Mouse (Mus musculus) liver, embryonic 14.5 days (tissue): ENCODE data around the gene Ppip5k1. TPM values are rescaled to one million over a fixed set of nuclear protein-coding genes. Genes with fewer than 3 reads are reported as not detected.

Experiments used
- ATAC-seq: fragments of 200-750 bp; cut with Nextera tagmentation; 2 replicates; pipeline ENCODE4 v1.8.0; 2017; ENCODE audit warnings: moderate number of reproducible peaks, mild to moderate bottlenecking, moderate library complexity; ENCODE audit not compliant: insufficient read depth
- DNase-seq, 3 experiments: peaks; one replicate each; pipeline ENCODE4 v3.0.0-alpha.2; 2012 to 2013; ENCODE audit warnings: low read depth in 3 of 3, low spot score in 3 of 3
- H3K27ac ChIP-seq: fragments of 300-500 bp; sonication (generic); 2 replicates; pipeline ENCODE4 v1.5.1; 2014; ENCODE audit warnings: moderate library complexity, mild to moderate bottlenecking, control low read depth, inconsistent platforms
- H3K27me3 ChIP-seq: fragments of 300-500 bp; sonication (generic); 2 replicates; pipeline ENCODE4 v1.6.1; 2014; ENCODE audit warnings: mild to moderate bottlenecking, low read length, moderate library complexity; ENCODE audit not compliant: control insufficient read depth, insufficient read depth
- H3K36me3 ChIP-seq: fragments of 300-500 bp; sonication (generic); replicated peaks from 2 replicates; pipeline ENCODE4 v1.6.1; 2014; ENCODE audit warnings: low read depth; ENCODE audit not compliant: control insufficient read depth, insufficient read depth
- H3K4me1 ChIP-seq, 2 experiments: fragments of 200-500 bp in 1 of 2; fragments of 300-500 bp in 1 of 2; sonication (generic) in 1 of 2; replicated peaks; 2 replicates each; pipeline ENCODE4 v1.6.1; 2012 to 2014; ENCODE audit warnings: antibody characterized with exemption in 1 of 2, inconsistent platforms in 1 of 2, low read length in 1 of 2; ENCODE audit not compliant: control insufficient read depth in 2 of 2, insufficient read depth in 2 of 2
- H3K4me2 ChIP-seq: fragments of 300-500 bp; sonication (generic); 2 replicates; pipeline ENCODE4 v1.6.1; 2014; ENCODE audit warnings: low read depth, mild to moderate bottlenecking, control low read depth, moderate library complexity
- H3K4me3 ChIP-seq, 2 experiments: fragments of 200-500 bp in 1 of 2; fragments of 300-500 bp in 1 of 2; sonication (generic) in 1 of 2; 2 replicates each; pipeline ENCODE4 v1.5.1; 2012 to 2014; ENCODE audit warnings: low read depth in 2 of 2, low read length in 2 of 2, mild to moderate bottlenecking in 2 of 2, control low read depth in 1 of 2, inconsistent platforms in 1 of 2, moderate library complexity in 1 of 2; ENCODE audit not compliant: insufficient read depth in 1 of 2
- H3K9ac ChIP-seq: fragments of 300-500 bp; sonication (generic); replicated peaks from 2 replicates; pipeline ENCODE4 v1.6.1; 2014; ENCODE audit warnings: mild to moderate bottlenecking, control low read depth, moderate library complexity
- H3K9me3 ChIP-seq: fragments of 300-500 bp; sonication (generic); 2 replicates; pipeline ENCODE4 v1.6.1; 2016; ENCODE audit warnings: low read length, mixed read lengths; ENCODE audit not compliant: control insufficient read depth
- CTCF ChIP-seq: IDR thresholded peaks from 2 replicates; pipeline ENCODE4 v1.5.1; 2016; ENCODE audit warnings: antibody characterized with exemption, low read depth, control low read depth
- EP300 ChIP-seq: IDR thresholded peaks from 2 replicates; pipeline ENCODE4 v1.6.1; 2016; ENCODE audit warnings: antibody characterized with exemption, low read depth
- WGBS: fragments of 180-500 bp; shearing (Covaris S2); extraction: QIAGEN DNeasy Blood & Tissue Kit; methylation state at CpG from one replicate; pipeline ENCODE4 v1.1.7; 2014; ENCODE audit not compliant: insufficient replicate concordance; 5-methylcytosine and 5-hydroxymethylcytosine counted together
- polyA plus RNA-seq, 2 experiments: library from polyadenylated mRNA; depleted of rRNA in 1 of 2; stranded (reverse) in 1 of 2; unstranded in 1 of 2; fragments of >200 nt; fragmentation: Nextera tagmentation in 1 of 2; extraction: Ambion mirVana in 1 of 2; gene quantifications; 2 replicates each; pipeline versions ENCODE4 v1.2.1 to v1.2.3; 2012 to 2014

Ppip5k1 gene
- polyA plus RNA-seq, 2 experiments = 4.5 to 5.6 TPM

- DNase-seq (no peak), ATAC-seq (no peak)
- peak overlapping the region; percentile 74 to 98 for H3K4me3 ChIP-seq
- H3K27ac ChIP-seq = no peak overlapping the region
- H3K9ac ChIP-seq = no peak overlapping the region; the same call in 1 of the 2 replicates
- no peaks in the 10 kb centered on the region for H3K27me3 ChIP-seq
- no peaks in the 10 kb centered on the region for H3K36me3 ChIP-seq
- H3K4me1 ChIP-seq = peaks cover 4 to 7% of the 10 kb centered on the region in 2 experiments; a peak in 3 of 4 replicates
- TF ChIP-seq EP300 (no peak), CTCF (no peak)
- no peaks in the 10 kb centered on the region for H3K9me3 ChIP-seq
- H3K4me2 ChIP-seq = peak overlapping the region; percentile 99
- 35% methylated on average over 4 of the region's 4 CpGs for WGBS
Observed at GRCm38 (mm10) chr2:121271928-121272516, 83.2 kb downstream of the Ppip5k1 start.

GRCm38 (mm10) chr2:121271236-121271927, 83.8 kb downstream of the Ppip5k1 start, which contains the start of gene Trp53bp1:
Gene Trp53bp1, minus strand, starts transcription at chr2:121271407.
- Histone ChIP-seq H3K27ac (no peak within 1 kb of the TSS), H3K4me3 (peak within 1 kb of the TSS; percentile 74 to 98), H3K4me2 (peak within 1 kb of the TSS; percentile 99), H3K9me3 (no peaks in the 10 kb centered on the region), H3K9ac (peak within 1 kb of the TSS; percentile 81), H3K4me1 (peaks cover 4 to 7% of the 10 kb centered on the region in 2 experiments; a peak in 3 of 4 replicates), H3K27me3 (no peaks in the 10 kb centered on the region), H3K36me3 (no peaks in the 10 kb centered on the region)
- ATAC-seq = peak; percentile 98
- no peak for TF ChIP-seq EP300
- TF ChIP-seq CTCF = no peak; the same call in 1 of the 2 replicates
- DNase-seq = peak; percentile 90 to 93 (median 91)
- 1% methylated on average over 37 of the region's 37 CpGs for WGBS

- Histone ChIP-seq H3K36me3 (no peaks in the 10 kb centered on the region), H3K27me3 (no peaks in the 10 kb centered on the region), H3K9me3 (no peaks in the 10 kb centered on the region), H3K4me1 (peaks cover 4 to 7% of the 10 kb centered on the region in 2 experiments; a peak in 3 of 4 replicates), H3K4me2 (peak overlapping the region; percentile 99), H3K27ac (no peak overlapping the region), H3K9ac (peak overlapping the region; percentile 81), H3K4me3 (peak overlapping the region; percentile 74 to 98)
- TF ChIP-seq CTCF = no peak
- no peak for TF ChIP-seq EP300
- DNase-seq = no peak
- ATAC-seq = peak; percentile 66
- 2% methylated on average over 34 of the region's 35 CpGs for WGBS
Observed at GRCm38 (mm10) chr2:121270521-121271235, 84.5 kb downstream of the Ppip5k1 start.

GRCm38 (mm10) chr2:121268446-121268845, 86.8 kb downstream of the Ppip5k1 start:
- no peak for ATAC-seq
- no peak overlapping the region for H3K4me3 ChIP-seq
- 71% methylated on average over 8 of the region's 8 CpGs for WGBS
- no peaks in the 10 kb centered on the region for H3K9me3 ChIP-seq
- H3K36me3 ChIP-seq = no peaks in the 10 kb centered on the region
- no peak for DNase-seq
- no peak overlapping the region for H3K27ac ChIP-seq
- H3K27me3 ChIP-seq = no peaks in the 10 kb centered on the region
- TF ChIP-seq CTCF (no peak), EP300 (no peak)
- peaks cover 4 to 7% of the 10 kb centered on the region in 2 experiments; a peak in 3 of 4 replicates for H3K4me1 ChIP-seq
- H3K4me2 ChIP-seq = no peak overlapping the region
- no peak overlapping the region for H3K9ac ChIP-seq

Other genes with a start within 250 kb of the Ppip5k1 start
- 0.02 TPM in 1 of 2 replicates, not detected in the other for gene Tgm7, start 245.6 kb downstream of the Ppip5k1 start, polyA plus RNA-seq (2012; rRNA removed)
- not detected in 2 replicates for gene Tgm7, start 245.6 kb downstream of the Ppip5k1 start, polyA plus RNA-seq (2014; fragmentation: Nextera tagmentation; extraction: Ambion mirVana)
- 3.7 and 5.6 TPM in 2 replicates for gene Adal, start 215.0 kb downstream of the Ppip5k1 start, polyA plus RNA-seq (2012; rRNA removed)
- 7.5 and 9.0 TPM in 2 replicates for gene Adal, start 215.0 kb downstream of the Ppip5k1 start, polyA plus RNA-seq (2014; fragmentation: Nextera tagmentation; extraction: Ambion mirVana)
- 3.6 and 4.1 TPM in 2 replicates for gene Lcmt2, start 214.7 kb downstream of the Ppip5k1 start, polyA plus RNA-seq (2012; rRNA removed)
- 8.4 and 8.9 TPM in 2 replicates for gene Lcmt2, start 214.7 kb downstream of the Ppip5k1 start, polyA plus RNA-seq (2014; fragmentation: Nextera tagmentation; extraction: Ambion mirVana)
- gene Tubgcp4, start 184.7 kb downstream of the Ppip5k1 start, polyA plus RNA-seq (2012; rRNA removed) = 13.0 and 15.0 TPM in 2 replicates
- 20.3 and 21.3 TPM in 2 replicates for gene Tubgcp4, start 184.7 kb downstream of the Ppip5k1 start, polyA plus RNA-seq (2014; fragmentation: Nextera tagmentation; extraction: Ambion mirVana)
- 1.5 and 2.0 TPM in 2 replicates for gene Zscan29, start 184.3 kb downstream of the Ppip5k1 start, polyA plus RNA-seq (2012; rRNA removed)
- gene Zscan29, start 184.3 kb downstream of the Ppip5k1 start, polyA plus RNA-seq (2014; fragmentation: Nextera tagmentation; extraction: Ambion mirVana) = 2.8 and 3.1 TPM in 2 replicates
- gene Trp53bp1, start 84.0 kb downstream of the Ppip5k1 start, polyA plus RNA-seq (2012; rRNA removed) = 16.4 and 17.0 TPM in 2 replicates
- 14.1 and 18.5 TPM in 2 replicates for gene Trp53bp1, start 84.0 kb downstream of the Ppip5k1 start, polyA plus RNA-seq (2014; fragmentation: Nextera tagmentation; extraction: Ambion mirVana)
- gene Map1a, start 65.8 kb downstream of the Ppip5k1 start, polyA plus RNA-seq (2012; rRNA removed) = 0.04 TPM in 2 replicates
- 0.09 TPM in 1 of 2 replicates, not detected in the other for gene Map1a, start 65.8 kb downstream of the Ppip5k1 start, polyA plus RNA-seq (2014; fragmentation: Nextera tagmentation; extraction: Ambion mirVana)
- gene Ckmt1, start 2.3 kb upstream of the Ppip5k1 start, polyA plus RNA-seq (2012; rRNA removed) = 0.06 and 0.32 TPM in 2 replicates
- gene Ckmt1, start 2.3 kb upstream of the Ppip5k1 start, polyA plus RNA-seq (2014; fragmentation: Nextera tagmentation; extraction: Ambion mirVana) = not detected in 2 replicates
- gene Strc, start 31.8 kb upstream of the Ppip5k1 start, polyA plus RNA-seq (2012; rRNA removed) = not detected in 2 replicates
- not detected in 2 replicates for gene Strc, start 31.8 kb upstream of the Ppip5k1 start, polyA plus RNA-seq (2014; fragmentation: Nextera tagmentation; extraction: Ambion mirVana)
- 61.0 and 95.7 TPM in 2 replicates for gene Pdia3, start 58.4 kb upstream of the Ppip5k1 start, polyA plus RNA-seq (2012; rRNA removed)
- 186 and 188 TPM in 2 replicates for gene Pdia3, start 58.4 kb upstream of the Ppip5k1 start, polyA plus RNA-seq (2014; fragmentation: Nextera tagmentation; extraction: Ambion mirVana)
- gene Catsper2, start 58.4 kb upstream of the Ppip5k1 start, polyA plus RNA-seq (2012; rRNA removed) = 0.40 and 0.60 TPM in 2 replicates
- gene Catsper2, start 58.4 kb upstream of the Ppip5k1 start, polyA plus RNA-seq (2014; fragmentation: Nextera tagmentation; extraction: Ambion mirVana) = 0.29 and 0.92 TPM in 2 replicates
- 0.84 and 1.1 TPM in 2 replicates for gene Ell3, start 88.9 kb upstream of the Ppip5k1 start, polyA plus RNA-seq (2012; rRNA removed)
- gene Ell3, start 88.9 kb upstream of the Ppip5k1 start, polyA plus RNA-seq (2014; fragmentation: Nextera tagmentation; extraction: Ambion mirVana) = 1.8 and 2.0 TPM in 2 replicates
- 345 and 412 TPM in 2 replicates for gene Serf2, start 93.8 kb upstream of the Ppip5k1 start, polyA plus RNA-seq (2012; rRNA removed)
- 279 and 297 TPM in 2 replicates for gene Serf2, start 93.8 kb upstream of the Ppip5k1 start, polyA plus RNA-seq (2014; fragmentation: Nextera tagmentation; extraction: Ambion mirVana)
- 22.4 and 26.8 TPM in 2 replicates for gene Hypk, start 97.9 kb upstream of the Ppip5k1 start, polyA plus RNA-seq (2012; rRNA removed)
- 72.9 and 79.2 TPM in 2 replicates for gene Hypk, start 97.9 kb upstream of the Ppip5k1 start, polyA plus RNA-seq (2014; fragmentation: Nextera tagmentation; extraction: Ambion mirVana)
- 0.17 and 0.22 TPM in 2 replicates for gene Serinc4, start 101.4 kb upstream of the Ppip5k1 start, polyA plus RNA-seq (2012; rRNA removed)
- gene Serinc4, start 101.4 kb upstream of the Ppip5k1 start, polyA plus RNA-seq (2014; fragmentation: Nextera tagmentation; extraction: Ambion mirVana) = 0.08 and 0.11 TPM in 2 replicates
- gene Mfap1b, start 118.7 kb upstream of the Ppip5k1 start, polyA plus RNA-seq (2012; rRNA removed) = 3.4 and 8.7 TPM in 2 replicates
- gene Mfap1b, start 118.7 kb upstream of the Ppip5k1 start, polyA plus RNA-seq (2014; fragmentation: Nextera tagmentation; extraction: Ambion mirVana) = 20.1 and 22.2 TPM in 2 replicates
- gene Mfap1a, start 151.3 kb upstream of the Ppip5k1 start, polyA plus RNA-seq (2012; rRNA removed) = 3.8 and 6.8 TPM in 2 replicates
- gene Mfap1a, start 151.3 kb upstream of the Ppip5k1 start, polyA plus RNA-seq (2014; fragmentation: Nextera tagmentation; extraction: Ambion mirVana) = 8.5 and 10.0 TPM in 2 replicates
- gene Wdr76, start 151.3 kb upstream of the Ppip5k1 start, polyA plus RNA-seq (2012; rRNA removed) = 7.4 and 11.5 TPM in 2 replicates
- 8.6 and 9.1 TPM in 2 replicates for gene Wdr76, start 151.3 kb upstream of the Ppip5k1 start, polyA plus RNA-seq (2014; fragmentation: Nextera tagmentation; extraction: Ambion mirVana)